Mouse (Mus musculus): ENCODE data around the gene Tshz3. TPM values are rescaled to one million over a fixed set of nuclear protein-coding genes. Genes with fewer than 3 reads are reported as not detected.
A peak's percentile ranks its signal among the peaks of the same experiment; 100 is the strongest.

Gene Tshz3
- polyA plus RNA-seq (2012; fragmentation: generic; extraction: Trizol), result 8.5 TPM
- long read RNA-seq, experiment 1, partial matches to known transcripts, result 0 of 3 reads
- long read RNA-seq, experiment 1, other reads (novel, unspliced or antisense), result 3 of 3 reads
- long read RNA-seq, experiment 2, full-length matches to known transcripts, result 9 of 15 reads
- long read RNA-seq, experiment 2, partial matches to known transcripts, result 0 of 15 reads
- long read RNA-seq, experiment 2, other reads (novel, unspliced or antisense), result 6 of 15 reads

DNA sequence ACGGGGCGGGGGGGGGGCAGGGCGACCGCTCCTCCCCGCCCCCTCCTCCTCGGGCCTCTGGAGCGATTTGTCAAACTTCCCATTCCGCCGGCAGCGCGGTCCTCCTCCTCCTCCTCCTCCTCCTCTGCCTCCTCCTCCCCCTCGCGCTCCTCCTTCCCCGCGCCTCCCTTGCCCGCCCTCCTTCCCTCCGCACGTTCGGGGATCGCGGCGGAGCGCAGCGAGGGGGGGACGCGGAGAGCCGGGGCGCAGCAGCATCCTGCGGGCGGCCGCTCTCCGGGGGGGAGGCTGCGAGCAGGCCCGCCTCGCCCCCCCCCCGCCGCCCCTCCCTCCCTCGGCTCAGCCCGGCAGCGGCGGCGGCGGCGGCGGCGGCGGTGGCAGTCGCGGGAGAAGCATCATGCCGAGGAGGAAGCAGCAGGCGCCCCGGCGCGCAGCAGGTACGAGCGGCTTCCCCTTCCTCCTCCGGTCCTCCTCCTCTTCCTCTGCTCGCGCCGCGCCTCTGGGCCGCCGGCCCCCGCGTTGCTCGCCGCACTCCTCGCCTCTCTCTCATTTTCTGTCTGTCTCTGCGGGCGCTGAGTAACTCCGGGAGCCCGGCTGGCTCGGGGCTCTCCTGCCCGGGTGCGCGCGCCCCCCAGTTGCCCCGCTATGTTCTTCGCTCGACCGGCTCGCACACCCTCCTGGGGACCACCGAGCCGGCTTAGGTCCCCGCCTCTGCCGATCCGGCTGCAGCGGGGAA is at the start of gene Tshz3:
TSS of gene Tshz3 (plus strand) at position 263 of the 733 bp plus-strand sequence.
- Histone ChIP-seq H3ac (ENCODE audit: control insufficient read depth, insufficient read length, low read depth) (peak within 1 kb of the TSS; percentile 96), H3K79me3 (ENCODE audit: low read depth) (peaks cover 31% of the 10 kb centered on the region), H3K79me2 (ENCODE audit: control insufficient read depth, insufficient read depth) (peaks cover 64% of the 10 kb centered on the region), H3K36me3 (ENCODE audit: control insufficient read depth, insufficient read depth) (peaks cover 4% of the 10 kb centered on the region), H3K4me3 (ENCODE audit: insufficient read depth, poor library complexity, severe bottlenecking) (peak within 1 kb of the TSS; percentile 57), H3K27me3 (ENCODE audit: control insufficient read depth, insufficient read depth, insufficient read length) (no peaks in the 10 kb centered on the region)
- TF ChIP-seq CEBPB (IDR thresholded peaks at IDR 0.05; ENCODE audit: low read depth), result no peak
- no peak for TF ChIP-seq FOSL1 (IDR thresholded peaks at IDR 0.05; ENCODE audit: insufficient read depth, low read length, poor library complexity, severe bottlenecking)
- TF ChIP-seq USF1 (IDR thresholded peaks at IDR 0.05; ENCODE audit: low read depth), result no peak
- TF ChIP-seq MYOG (IDR thresholded peaks at IDR 0.05; ENCODE audit: control insufficient read depth, extremely low read depth, insufficient read length), result no peak
- no peak for TF ChIP-seq MAX (IDR thresholded peaks at IDR 0.05)
- TF ChIP-seq MYOD1 (IDR thresholded peaks at IDR 0.05; ENCODE audit: control insufficient read depth, insufficient read length, low read depth), result no peak
- no peak for TF ChIP-seq CTCF (IDR thresholded peaks at IDR 0.05; ENCODE audit: control insufficient read depth, insufficient read depth, insufficient read length)

DNA sequence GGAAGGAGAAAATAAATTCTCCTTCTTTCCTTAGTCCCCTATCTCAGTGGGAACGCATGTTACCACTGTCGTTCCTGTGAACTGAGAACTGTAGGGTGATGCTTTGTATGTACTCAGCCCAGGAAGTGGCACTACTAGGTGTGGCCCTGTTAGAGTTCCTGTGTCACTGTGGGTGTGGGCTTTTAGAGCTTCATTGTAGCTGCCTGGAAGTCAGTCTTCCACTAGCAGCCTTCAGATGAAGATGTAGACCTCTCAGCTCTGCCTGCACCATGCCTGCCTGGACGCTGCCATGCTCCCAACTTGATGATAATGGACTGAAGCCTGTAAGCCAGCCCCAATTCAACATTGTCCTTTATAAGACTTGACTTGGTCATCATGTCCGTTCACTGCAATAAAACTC is 42.0 kb upstream of the Tshz3 start:
- H3K79me2 ChIP-seq (ENCODE audit: control insufficient read depth, insufficient read depth), result no peaks in the 10 kb centered on the region
- H3K36me3 ChIP-seq (ENCODE audit: control insufficient read depth, insufficient read depth), result no peaks in the 10 kb centered on the region

DNA sequence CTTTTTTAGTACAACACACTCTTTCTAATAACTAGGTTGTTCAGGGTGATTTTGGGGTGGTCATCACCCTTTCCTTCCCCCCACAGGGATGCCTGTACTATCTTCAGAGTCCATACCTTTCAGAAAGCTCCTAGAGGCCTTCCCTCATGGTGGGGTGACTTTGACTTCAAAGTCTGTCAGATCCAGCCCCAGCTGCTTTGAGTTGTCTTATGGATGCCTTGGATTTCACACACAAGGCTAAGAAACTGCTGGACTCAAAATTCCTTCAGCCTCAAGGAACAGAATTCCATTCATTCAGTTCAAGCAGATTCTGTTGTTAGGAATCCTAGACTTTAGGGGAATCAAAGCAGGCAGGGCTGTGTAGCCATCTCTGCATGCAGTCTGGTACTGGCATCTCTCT is 41.5 kb upstream of the Tshz3 start:
- no peak overlapping the region for H3K4me3 ChIP-seq (ENCODE audit: insufficient read depth, poor library complexity, severe bottlenecking)
- H3ac ChIP-seq (ENCODE audit: control insufficient read depth, insufficient read length, low read depth), result no peak overlapping the region
- no peak for TF ChIP-seq CTCF (IDR thresholded peaks at IDR 0.05; ENCODE audit: control insufficient read depth, insufficient read depth, insufficient read length)
- TF ChIP-seq USF1 (IDR thresholded peaks at IDR 0.05; ENCODE audit: low read depth), result no peak
- no peak for TF ChIP-seq CEBPB (IDR thresholded peaks at IDR 0.05; ENCODE audit: low read depth)
- TF ChIP-seq MAX (IDR thresholded peaks at IDR 0.05), result no peak
- no peak for TF ChIP-seq MYOG (IDR thresholded peaks at IDR 0.05; ENCODE audit: control insufficient read depth, extremely low read depth, insufficient read length)
- TF ChIP-seq MYOD1 (IDR thresholded peaks at IDR 0.05; ENCODE audit: control insufficient read depth, insufficient read length, low read depth), result no peak
- no peak for TF ChIP-seq FOSL1 (IDR thresholded peaks at IDR 0.05; ENCODE audit: insufficient read depth, low read length, poor library complexity, severe bottlenecking)
- no peaks in the 10 kb centered on the region for H3K79me2 ChIP-seq (ENCODE audit: control insufficient read depth, insufficient read depth)
- no peaks in the 10 kb centered on the region for H3K36me3 ChIP-seq (ENCODE audit: control insufficient read depth, insufficient read depth)
- H3K27me3 ChIP-seq (ENCODE audit: control insufficient read depth, insufficient read depth, insufficient read length), result no peaks in the 10 kb centered on the region
- H3K79me3 ChIP-seq (ENCODE audit: low read depth), result no peaks in the 10 kb centered on the region

More for the DNA sequence above, 42.0 kb upstream of the Tshz3 start:
- Histone ChIP-seq H3K4me3 (ENCODE audit: insufficient read depth, poor library complexity, severe bottlenecking) (no peak overlapping the region), H3K27me3 (ENCODE audit: control insufficient read depth, insufficient read depth, insufficient read length) (no peaks in the 10 kb centered on the region), H3ac (ENCODE audit: control insufficient read depth, insufficient read length, low read depth) (no peak overlapping the region), H3K79me3 (ENCODE audit: low read depth) (no peaks in the 10 kb centered on the region)
- TF ChIP-seq FOSL1 (IDR thresholded peaks at IDR 0.05; ENCODE audit: insufficient read depth, low read length, poor library complexity, severe bottlenecking) (no peak), MYOD1 (IDR thresholded peaks at IDR 0.05; ENCODE audit: control insufficient read depth, insufficient read length, low read depth) (no peak), CEBPB (IDR thresholded peaks at IDR 0.05; ENCODE audit: low read depth) (no peak)

DNA sequence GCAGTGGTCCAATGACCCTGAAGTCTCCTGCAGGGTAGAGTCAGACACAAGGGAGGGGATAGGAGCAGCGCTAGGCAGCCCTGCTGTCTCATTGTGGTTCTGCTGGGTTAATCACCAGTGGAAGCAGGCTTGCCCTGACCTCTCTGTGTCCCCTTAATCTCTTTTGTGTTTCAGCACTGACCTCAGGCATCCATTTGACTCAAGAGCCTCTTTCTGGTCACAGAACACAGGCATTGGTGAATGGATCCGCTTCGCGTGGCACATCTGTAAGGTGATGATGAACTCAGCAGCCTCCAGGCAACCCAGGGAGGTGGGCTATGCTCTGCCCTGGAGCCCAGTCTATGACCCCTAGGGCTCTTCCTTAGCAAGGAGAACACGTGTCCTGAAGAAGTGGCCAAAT is 39.6 kb upstream of the Tshz3 start:
- H3K79me2 ChIP-seq (ENCODE audit: control insufficient read depth, insufficient read depth), result no peaks in the 10 kb centered on the region
- H3ac ChIP-seq (ENCODE audit: control insufficient read depth, insufficient read length, low read depth), result no peak overlapping the region
- TF ChIP-seq MYOD1 (IDR thresholded peaks at IDR 0.05; ENCODE audit: control insufficient read depth, insufficient read length, low read depth) (no peak), FOSL1 (IDR thresholded peaks at IDR 0.05; ENCODE audit: insufficient read depth, low read length, poor library complexity, severe bottlenecking) (no peak)
- H3K4me3 ChIP-seq (ENCODE audit: insufficient read depth, poor library complexity, severe bottlenecking), result no peak overlapping the region
- no peaks in the 10 kb centered on the region for H3K79me3 ChIP-seq (ENCODE audit: low read depth)
- H3K27me3 ChIP-seq (ENCODE audit: control insufficient read depth, insufficient read depth, insufficient read length), result no peaks in the 10 kb centered on the region
- H3K36me3 ChIP-seq (ENCODE audit: control insufficient read depth, insufficient read depth), result no peaks in the 10 kb centered on the region

DNA sequence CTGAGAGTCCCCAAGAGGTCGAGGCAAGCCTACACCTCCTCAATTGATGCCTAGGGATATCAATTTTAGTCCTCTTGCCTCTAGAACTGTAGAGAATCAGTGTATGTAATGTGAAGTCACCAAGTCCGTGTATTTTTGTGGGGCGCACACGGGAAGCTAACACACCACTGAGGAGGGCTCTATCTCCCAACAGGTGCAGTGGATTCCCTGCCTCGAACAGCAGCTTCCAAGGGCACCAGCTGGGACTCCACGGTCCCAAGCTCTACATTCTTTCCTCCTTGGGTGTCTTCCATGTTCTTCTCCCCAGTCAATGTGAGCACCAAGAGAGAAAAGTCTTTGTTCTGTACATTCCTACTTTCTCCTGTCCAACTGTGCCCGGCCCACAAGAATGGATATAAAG is 38.7 kb upstream of the Tshz3 start:
- Histone ChIP-seq H3ac (ENCODE audit: control insufficient read depth, insufficient read length, low read depth) (no peak overlapping the region), H3K36me3 (ENCODE audit: control insufficient read depth, insufficient read depth) (no peaks in the 10 kb centered on the region), H3K79me2 (ENCODE audit: control insufficient read depth, insufficient read depth) (no peaks in the 10 kb centered on the region), H3K79me3 (ENCODE audit: low read depth) (no peaks in the 10 kb centered on the region), H3K27me3 (ENCODE audit: control insufficient read depth, insufficient read depth, insufficient read length) (no peaks in the 10 kb centered on the region), H3K4me3 (ENCODE audit: insufficient read depth, poor library complexity, severe bottlenecking) (no peak overlapping the region)
- TF ChIP-seq USF1 (IDR thresholded peaks at IDR 0.05; ENCODE audit: low read depth), result no peak
- no peak for TF ChIP-seq FOSL1 (IDR thresholded peaks at IDR 0.05; ENCODE audit: insufficient read depth, low read length, poor library complexity, severe bottlenecking)
- no peak for TF ChIP-seq MAX (IDR thresholded peaks at IDR 0.05)
- TF ChIP-seq CEBPB (IDR thresholded peaks at IDR 0.05; ENCODE audit: low read depth), result no peak
- no peak for TF ChIP-seq MYOD1 (IDR thresholded peaks at IDR 0.05; ENCODE audit: control insufficient read depth, insufficient read length, low read depth)
- TF ChIP-seq CTCF (IDR thresholded peaks at IDR 0.05; ENCODE audit: control insufficient read depth, insufficient read depth, insufficient read length), result no peak
- TF ChIP-seq MYOG (IDR thresholded peaks at IDR 0.05; ENCODE audit: control insufficient read depth, extremely low read depth, insufficient read length), result no peak

DNA sequence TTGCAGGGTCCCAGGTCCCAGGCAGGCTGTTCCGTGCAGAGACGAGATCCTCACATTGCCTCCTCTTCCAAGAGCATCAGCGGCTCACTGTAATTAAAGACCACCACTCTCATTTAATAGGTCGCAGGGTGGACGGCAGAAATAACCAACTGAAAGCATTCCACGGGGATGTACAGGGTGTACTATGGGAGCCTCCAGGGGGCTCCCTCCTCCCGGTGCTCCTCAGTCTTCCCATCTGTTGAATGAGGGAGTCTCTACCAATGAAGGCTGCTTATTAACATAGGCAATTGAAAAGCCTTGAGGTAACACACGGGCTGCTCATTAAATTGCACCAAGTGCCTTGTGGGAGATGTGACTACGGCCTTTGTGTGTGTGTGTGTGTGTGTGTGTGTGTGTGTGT is 37.3 kb upstream of the Tshz3 start:
- Histone ChIP-seq H3K4me3 (ENCODE audit: insufficient read depth, poor library complexity, severe bottlenecking) (no peak overlapping the region), H3K27me3 (ENCODE audit: control insufficient read depth, insufficient read depth, insufficient read length) (no peaks in the 10 kb centered on the region), H3K79me3 (ENCODE audit: low read depth) (no peaks in the 10 kb centered on the region), H3ac (ENCODE audit: control insufficient read depth, insufficient read length, low read depth) (no peak overlapping the region), H3K36me3 (ENCODE audit: control insufficient read depth, insufficient read depth) (no peaks in the 10 kb centered on the region), H3K79me2 (ENCODE audit: control insufficient read depth, insufficient read depth) (no peaks in the 10 kb centered on the region)
- TF ChIP-seq MYOG (IDR thresholded peaks at IDR 0.05; ENCODE audit: control insufficient read depth, extremely low read depth, insufficient read length) (no peak), FOSL1 (IDR thresholded peaks at IDR 0.05; ENCODE audit: insufficient read depth, low read length, poor library complexity, severe bottlenecking) (no peak), CEBPB (IDR thresholded peaks at IDR 0.05; ENCODE audit: low read depth) (no peak), USF1 (IDR thresholded peaks at IDR 0.05; ENCODE audit: low read depth) (no peak)

Data from C2C12 (cell line).